Mouse (Mus musculus) embryonic facial prominence, embryonic 13.5 days (tissue): ENCODE results near the gene Defa23. TPM values are rescaled to one million over a fixed set of nuclear protein-coding genes. Genes with fewer than 3 reads are reported as not detected.
"Not testable (repeated sequence)": the region's sequence is repeated elsewhere in the genome, so short reads cannot be mapped to it uniquely, and the experiment has no call there.

Experiments
- ATAC-seq: fragments of 200-750 bp; cut with Nextera tagmentation; 2 replicates; pipeline ENCODE4 v1.8.0; 2017; ENCODE audit warnings: low read depth; ENCODE audit not compliant: insufficient number of reproducible peaks, insufficient read depth, low FRiP score, low TSS enrichment
- H3K27ac ChIP-seq: fragments of 300-500 bp; sonication (generic); 2 replicates; pipeline ENCODE4 v1.5.1; 2015; ENCODE audit warnings: moderate library complexity, mild to moderate bottlenecking, inconsistent platforms
- H3K27me3 ChIP-seq: fragments of 300-500 bp; sonication (generic); 2 replicates; pipeline ENCODE4 v1.6.1; 2015; ENCODE audit warnings: mild to moderate bottlenecking, inconsistent platforms
- H3K36me3 ChIP-seq: fragments of 300-500 bp; sonication (generic); 2 replicates; pipeline ENCODE4 v1.6.1; 2015; ENCODE audit warnings: mild to moderate bottlenecking, inconsistent platforms
- H3K4me1 ChIP-seq: fragments of 300-500 bp; sonication (generic); 2 replicates; pipeline ENCODE4 v1.6.1; 2015; ENCODE audit warnings: inconsistent platforms
- H3K4me2 ChIP-seq: fragments of 300-500 bp; sonication (generic); 2 replicates; pipeline ENCODE4 v1.6.1; 2015; ENCODE audit warnings: moderate library complexity, mild to moderate bottlenecking, inconsistent platforms
- H3K4me3 ChIP-seq: fragments of 300-500 bp; sonication (generic); 2 replicates; pipeline ENCODE4 v1.5.1; 2015; ENCODE audit warnings: mild to moderate bottlenecking, inconsistent platforms
- H3K9ac ChIP-seq: fragments of 300-500 bp; sonication (generic); 2 replicates; pipeline ENCODE4 v1.6.1; 2015; ENCODE audit warnings: mild to moderate bottlenecking, inconsistent platforms
- H3K9me3 ChIP-seq: fragments of 300-500 bp; sonication (generic); 2 replicates; pipeline ENCODE4 v1.6.1; 2016; ENCODE audit warnings: inconsistent platforms
- WGBS: fragments of 180-500 bp; shearing (Covaris S2); methylation state at CpG from one replicate; pipeline ENCODE4 v1.1.7; 2015; ENCODE audit warnings: mixed read lengths; 5-methylcytosine and 5-hydroxymethylcytosine counted together
- polyA plus RNA-seq: library from polyadenylated mRNA; unstranded; fragments of >200 nt; fragmentation: Nextera tagmentation; extraction: Ambion mirVana; gene quantifications from 2 replicates; pipeline ENCODE4 v1.2.1, GENCODE M21; 2015

Defa23 gene
- polyA plus RNA-seq = not detected in 2 replicates

DNA sequence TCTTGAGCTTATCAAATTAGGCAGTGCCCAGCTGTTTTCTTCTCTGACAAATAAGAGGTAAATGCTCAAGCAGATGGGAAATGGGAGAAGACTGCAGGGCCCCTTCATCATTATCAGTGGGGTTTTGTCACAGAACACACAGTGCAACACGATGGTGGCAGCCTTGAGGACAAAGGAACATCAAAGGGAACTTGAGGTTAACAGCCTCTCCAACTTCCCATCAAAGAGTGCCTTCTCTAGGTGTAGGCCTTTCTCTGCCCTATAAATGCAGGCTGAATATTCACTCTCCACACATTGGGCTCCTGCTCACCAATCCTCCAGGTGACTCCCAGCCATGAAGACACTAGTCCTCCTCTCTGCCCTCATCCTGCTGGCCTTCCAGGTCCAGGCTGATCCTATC is at the start of gene Defa23:
Defa23 (plus strand) TSS at position 301 of the 400 bp plus-strand sequence.
- not testable (repeated sequence) for H3K4me1 ChIP-seq, H3K9me3 ChIP-seq, ATAC-seq, H3K27me3 ChIP-seq, H3K4me2 ChIP-seq, H3K27ac ChIP-seq, H3K9ac ChIP-seq, H3K36me3 ChIP-seq, H3K4me3 ChIP-seq
- WGBS = no CpG with 5 or more reads among the region's 1 CpGs

DNA sequence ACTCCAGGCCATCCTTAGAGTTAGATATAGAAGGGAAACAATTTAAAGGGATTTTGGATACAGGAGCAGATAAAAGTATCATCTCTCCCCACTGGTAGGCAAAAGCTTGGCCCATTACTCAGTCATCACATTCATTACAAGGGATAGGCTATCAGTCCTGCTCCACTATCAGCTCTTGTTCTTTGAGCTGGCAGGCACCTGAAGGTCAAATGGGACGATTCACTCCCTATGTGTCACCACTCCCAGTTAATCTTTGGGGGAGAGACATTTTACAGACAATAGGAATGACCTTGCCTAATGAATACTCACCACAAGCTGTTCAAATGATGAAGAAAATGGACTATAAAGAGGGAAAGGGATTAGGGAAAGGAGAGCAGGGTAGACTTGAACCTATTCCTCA is 48.0 kb upstream of the Defa23 start:
- Histone ChIP-seq H3K4me1 (no peaks in the 10 kb centered on the region), H3K9me3 (peaks cover 10% of the 10 kb centered on the region), H3K4me3 (no peak overlapping the region), H3K9ac (no peak overlapping the region), H3K27ac (no peak overlapping the region), H3K36me3 (no peaks in the 10 kb centered on the region), H3K27me3 (no peaks in the 10 kb centered on the region), H3K4me2 (no peak overlapping the region)
- 26% methylated on average over 1 of the region's 1 CpGs for WGBS
- ATAC-seq = no peak

DNA sequence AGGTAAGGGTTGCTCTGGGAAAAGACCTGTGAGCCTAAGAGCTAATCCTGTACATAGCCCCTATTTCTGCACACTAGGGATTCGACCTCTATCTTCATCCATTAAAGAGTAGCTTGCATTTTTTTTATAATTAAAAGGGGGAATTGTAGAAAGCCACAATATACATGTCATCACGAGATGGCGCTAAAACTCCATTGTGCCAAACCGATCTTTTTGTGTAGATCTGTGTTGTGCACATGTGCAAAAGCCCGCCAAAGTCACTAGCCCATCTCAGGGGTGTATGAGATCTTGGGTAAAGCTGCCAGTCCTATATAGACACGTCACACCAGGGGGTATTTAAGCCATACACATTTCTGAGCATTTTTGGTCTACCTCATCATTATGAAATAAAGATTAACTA is 46.3 kb upstream of the Defa23 start:
- not testable (repeated sequence) for H3K4me3 ChIP-seq, H3K4me1 ChIP-seq, ATAC-seq, H3K36me3 ChIP-seq, H3K9me3 ChIP-seq, H3K27ac ChIP-seq, H3K9ac ChIP-seq, H3K4me2 ChIP-seq, H3K27me3 ChIP-seq
- 51% methylated on average over 6 of the region's 6 CpGs for WGBS

DNA sequence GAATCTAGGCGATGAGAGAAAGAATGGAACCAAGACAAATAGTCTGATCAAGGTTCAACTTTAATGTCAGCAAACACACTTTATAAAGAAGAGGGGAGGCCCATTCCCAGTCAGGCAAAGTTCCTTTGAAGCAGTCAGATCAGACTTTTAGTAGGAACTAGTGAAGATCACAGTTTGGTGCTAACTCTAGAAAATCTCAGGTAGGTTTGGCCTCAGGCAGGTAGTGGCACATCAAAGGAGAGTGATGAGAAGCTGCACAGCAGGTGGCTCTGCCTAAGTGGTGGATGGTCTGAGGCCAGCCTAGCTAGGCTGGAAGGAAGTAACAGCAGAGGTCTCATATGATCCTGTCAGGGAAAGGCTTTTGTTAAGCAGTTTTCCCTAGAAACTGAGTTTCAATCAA is 44.3 kb upstream of the Defa23 start:
- not testable (repeated sequence) for H3K4me3 ChIP-seq, H3K9me3 ChIP-seq, H3K27me3 ChIP-seq, H3K36me3 ChIP-seq, H3K27ac ChIP-seq, H3K9ac ChIP-seq, H3K4me1 ChIP-seq, H3K4me2 ChIP-seq, ATAC-seq
- WGBS = 71% methylated on average over 1 of the region's 1 CpGs

DNA sequence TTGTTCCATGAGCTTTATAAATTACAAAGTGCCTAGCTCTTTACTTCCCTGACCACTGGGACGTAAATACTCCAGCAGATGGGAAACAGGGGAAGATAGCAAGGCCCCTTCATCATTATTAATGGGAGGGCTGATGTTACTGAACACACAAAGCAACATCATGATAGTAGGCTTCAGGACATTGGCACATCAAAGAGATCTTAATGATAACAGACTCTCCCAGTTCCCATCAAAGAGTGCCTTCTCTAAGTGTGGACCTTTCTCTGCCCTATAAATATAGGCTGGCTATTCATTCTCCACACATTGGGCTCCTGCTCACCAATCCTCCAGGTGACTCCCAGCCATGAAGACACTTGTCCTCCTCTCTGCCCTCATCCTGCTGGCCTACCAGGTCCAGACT is 29.6 kb upstream of the Defa23 start, which contains the start of gene Defa21:
Defa21 (plus strand) TSS at position 301 of the 400 bp plus-strand sequence.
- H3K27ac ChIP-seq, H3K9me3 ChIP-seq, H3K27me3 ChIP-seq, H3K36me3 ChIP-seq, H3K9ac ChIP-seq, H3K4me3 ChIP-seq, ATAC-seq, H3K4me1 ChIP-seq, H3K4me2 ChIP-seq: not testable (repeated sequence)
- no CpG with 5 or more reads among the region's 1 CpGs for WGBS

DNA sequence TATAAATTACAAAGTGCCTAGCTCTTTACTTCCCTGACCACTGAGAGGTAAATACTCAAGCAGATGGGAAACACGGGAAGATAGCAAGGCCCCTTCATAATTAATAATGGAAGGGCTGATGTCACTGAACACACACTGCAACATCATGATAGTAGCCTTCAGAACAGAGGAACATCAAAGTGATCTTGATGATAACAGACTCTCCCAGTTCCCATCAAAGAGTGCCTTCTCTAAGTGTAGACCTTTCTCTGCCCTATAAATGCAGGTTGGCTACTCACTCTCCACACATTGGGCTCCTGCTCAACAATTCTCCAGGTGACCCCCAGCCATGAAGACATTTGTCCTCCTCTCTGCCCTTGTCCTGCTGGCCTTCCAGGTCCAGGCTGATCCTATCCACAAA is 9.9 kb downstream of the Defa23 start, which contains the start of gene Defa35:
Defa35 (plus strand) TSS at position 301 of the 400 bp plus-strand sequence.
- H3K36me3 ChIP-seq, H3K9ac ChIP-seq, ATAC-seq, H3K4me1 ChIP-seq, H3K4me3 ChIP-seq, H3K27ac ChIP-seq, H3K4me2 ChIP-seq, H3K27me3 ChIP-seq, H3K9me3 ChIP-seq: not testable (repeated sequence)
- 87% methylated on average over 1 of the region's 1 CpGs for WGBS

DNA sequence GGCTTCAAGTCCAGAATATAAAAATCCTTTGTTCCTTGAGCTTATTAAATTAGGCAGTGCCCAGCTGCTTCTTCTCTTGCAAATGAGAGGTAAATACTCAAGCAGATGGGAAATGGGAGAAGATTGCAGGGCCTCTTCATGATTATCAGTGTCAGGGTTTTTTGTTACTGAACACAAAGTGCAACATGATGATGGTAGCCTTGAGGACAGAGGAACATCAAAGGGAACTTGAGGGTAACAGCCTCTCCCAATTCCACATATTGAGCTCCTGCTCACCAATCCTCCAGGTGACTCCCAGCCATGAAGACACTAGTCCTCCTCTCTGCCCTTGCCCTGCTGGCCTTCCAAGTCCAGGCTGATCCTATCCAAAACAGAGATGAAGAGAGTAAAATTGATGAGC is 29.3 kb downstream of the Defa23 start, which contains the start of gene Defa25:
Defa25 (plus strand) TSS at position 301 of the 400 bp plus-strand sequence.
- H3K36me3 ChIP-seq, H3K27me3 ChIP-seq, H3K4me3 ChIP-seq, ATAC-seq, H3K9me3 ChIP-seq, H3K27ac ChIP-seq, H3K4me2 ChIP-seq, H3K9ac ChIP-seq, H3K4me1 ChIP-seq: not testable (repeated sequence)

DNA sequence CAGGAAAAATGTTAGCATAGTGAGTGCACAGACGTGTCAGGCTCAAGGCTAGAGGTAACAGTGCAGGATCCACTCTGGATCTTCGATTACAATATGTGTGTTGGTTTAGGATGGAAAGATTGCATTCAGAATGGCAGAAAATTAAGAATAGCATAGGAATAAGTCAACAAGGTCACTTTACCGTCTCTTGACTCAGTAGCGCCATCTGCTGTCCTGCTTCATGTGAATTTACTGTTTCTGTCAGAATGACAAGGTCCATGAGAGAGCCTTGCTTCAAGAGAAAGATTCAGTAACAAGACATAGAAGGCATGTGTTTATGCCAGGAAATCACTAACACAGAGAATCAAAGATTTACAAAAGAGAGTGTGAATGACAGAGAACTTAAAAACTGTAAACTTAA is 38.3 kb downstream of the Defa23 start:
- Histone ChIP-seq H3K36me3 (no peaks in the 10 kb centered on the region), H3K9me3 (peaks cover 3% of the 10 kb centered on the region; the same call in 1 of the 2 replicates), H3K4me1 (no peaks in the 10 kb centered on the region), H3K27ac (no peak overlapping the region), H3K4me2 (no peak overlapping the region), H3K27me3 (no peaks in the 10 kb centered on the region), H3K9ac (no peak overlapping the region), H3K4me3 (no peak overlapping the region)
- 39% methylated on average over 4 of the region's 4 CpGs for WGBS
- ATAC-seq = no peak

DNA sequence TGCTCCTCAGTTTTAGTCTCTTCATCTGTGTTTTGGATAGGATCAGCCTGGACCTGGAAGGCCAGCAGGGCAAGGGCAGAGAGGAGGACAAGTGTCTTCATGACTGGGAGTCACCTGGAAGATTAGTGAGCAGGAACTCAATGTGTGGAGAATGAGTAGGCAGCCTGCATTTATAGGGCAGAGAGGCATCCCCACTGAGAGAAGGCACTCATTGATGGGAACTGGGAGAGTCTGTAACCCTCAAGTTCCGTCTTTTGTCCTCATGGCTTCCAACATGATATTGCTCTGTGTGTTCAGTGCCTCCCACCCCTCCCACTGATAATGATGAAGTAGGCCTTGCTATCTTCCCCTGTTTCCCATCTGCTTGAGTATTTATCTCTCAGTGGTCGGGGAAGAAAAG is 41.1 kb downstream of the Defa23 start, which contains the start of gene Gm14851:
Gm14851 (minus strand) TSS at position 101 of the 400 bp plus-strand sequence.
- H3K36me3 ChIP-seq, H3K27me3 ChIP-seq, H3K9ac ChIP-seq, H3K27ac ChIP-seq, H3K4me2 ChIP-seq, H3K4me1 ChIP-seq, H3K4me3 ChIP-seq, ATAC-seq, H3K9me3 ChIP-seq: not testable (repeated sequence)
- 70% methylated on average over 1 of the region's 2 CpGs for WGBS

Other genes with a start within 250 kb of the Defa23 start
- not detected in 2 replicates for gene Defb33, start 162.4 kb upstream of the Defa23 start, polyA plus RNA-seq
- not detected in 2 replicates for gene Gm15056, start 152.4 kb upstream of the Defa23 start, polyA plus RNA-seq
- not detected in 2 replicates for gene Gm6040, start 133.0 kb upstream of the Defa23 start, polyA plus RNA-seq
- gene AY761185, start 110.3 kb upstream of the Defa23 start, polyA plus RNA-seq = not detected in 2 replicates
- 1.2 TPM in 1 of 2 replicates, not detected in the other for gene Defa21, start 29.5 kb upstream of the Defa23 start, polyA plus RNA-seq
- gene Defa35, start 10.0 kb downstream of the Defa23 start, polyA plus RNA-seq = not detected in 2 replicates
- gene Defa25, start 29.4 kb downstream of the Defa23 start, polyA plus RNA-seq = not detected in 2 replicates
- not detected in 2 replicates for gene Gm14851, start 41.0 kb downstream of the Defa23 start, polyA plus RNA-seq
- not detected in 2 replicates for gene Defa30, start 79.6 kb downstream of the Defa23 start, polyA plus RNA-seq
- gene Defa22, start 107.2 kb downstream of the Defa23 start, polyA plus RNA-seq = 1.8 TPM in 1 of 2 replicates, not detected in the other
- not detected in 2 replicates for gene Defa31, start 136.6 kb downstream of the Defa23 start, polyA plus RNA-seq
- not detected in 2 replicates for gene Gm15293, start 146.5 kb downstream of the Defa23 start, polyA plus RNA-seq
- gene Gm15292, start 194.7 kb downstream of the Defa23 start, polyA plus RNA-seq = not detected in 2 replicates